Mouse (Mus musculus): ENCODE measurements at regions not wholly inside any gene's neighbourhood (a gene's known extent, or its start where the extent isn't known, plus 50 kb on each side); places are given as distances from the start of the nearest gene placed in this dataset.

- no peak for TF ChIP-seq CTCF (IDR thresholded peaks at IDR 0.05; ENCODE audit: low read depth)
- no peak for TF ChIP-seq EP300 (optimal IDR thresholded peaks at IDR 0.05)
Observed at GRCm38 (mm10) chr16:45329716-45330115, 79.1 kb downstream of the Cd200 start.

All from stomach, postnatal 0 days (tissue).